In genomic region chr19:44992246-44992645, GRCm38 (mm10) we compare ENCODE assay signal across 15 mouse cellular contexts. TPM values are rescaled to one million over a fixed set of nuclear protein-coding genes. Genes with fewer than 3 reads are reported as not detected.
A peak's percentile ranks its signal among the peaks of the same experiment; 100 is the strongest.
DNase-seq lines count a peak whose midpoint lies in the region; ATAC-seq and TF ChIP-seq lines count a peak whose summit lies in the region.
"Had no signal": no experiment of that assay in that cellular context is flagged by ENCODE, and none has a peak within 500 bp of the region (broad histone marks: within the 10 kb centered on the region; RNA-seq: fewer than 3 reads in every experiment).

No protein-coding gene starts in this region.

- no peak overlapping the region for H3K4me2 ChIP-seq in kidney, embryonic 16.5 days (replicated peaks; ENCODE audit: low read depth, low read length)
- H3K4me2 ChIP-seq in liver, postnatal 0 days (ENCODE audit: low read depth, low read length): no peak overlapping the region
- H3K4me2 ChIP-seq: lung, embryonic 15.5 days had no signal

- TF ChIP-seq EP300 in ES-Bruce4 (IDR thresholded peaks at IDR 0.05; ENCODE audit: insufficient read depth, low read depth, low read length): 0 out of 2 replicates have a peak, but pooled peaks have one; percentile 3
- TF ChIP-seq EP300 in liver, postnatal 0 days (IDR thresholded peaks at IDR 0.05; ENCODE audit: low read depth): no peak

- ATAC-seq in cerebellum, adult (ENCODE audit: insufficient number of reproducible peaks, low FRiP score, low TSS enrichment): no peak
- ATAC-seq in kidney, embryonic 16.5 days (ENCODE audit: low FRiP score, low TSS enrichment): no peak
- no peak for ATAC-seq in liver, postnatal 0 days
- ATAC-seq: forebrain, embryonic 16.5 days; midbrain, embryonic 15.5 days had no signal

- 38% methylated on average over 7 of the region's 7 CpGs for WGBS in kidney, embryonic 16.5 days
- 34% methylated on average over 7 of the region's 7 CpGs for WGBS in liver, postnatal 0 days (ENCODE audit: insufficient replicate concordance)

- TF ChIP-seq POLR2A in ES-Bruce4 (IDR thresholded peaks at IDR 0.05; ENCODE audit: insufficient read depth, low read length): no peak

- no peak overlapping the region for H3K4me3 ChIP-seq in kidney, embryonic 16.5 days (ENCODE audit: low read length)
- H3K4me3 ChIP-seq in ES-Bruce4 (ENCODE audit: low read depth, low read length): no peak overlapping the region
- no peak overlapping the region for H3K4me3 ChIP-seq in liver, postnatal 0 days (ENCODE audit: low read depth, low read length)
- H3K4me3 ChIP-seq: layer of hippocampus, adult 2 months; lung, embryonic 15.5 days; midbrain, embryonic 15.5 days had no signal

- H3K36me3 ChIP-seq in kidney, embryonic 16.5 days (ENCODE audit: insufficient read depth, low read length): no peaks in the 10 kb centered on the region
- no peaks in the 10 kb centered on the region for H3K36me3 ChIP-seq in ES-Bruce4 (ENCODE audit: control insufficient read depth, insufficient read depth, low read length, poor library complexity, severe bottlenecking)
- H3K36me3 ChIP-seq in liver, postnatal 0 days (replicated peaks; ENCODE audit: insufficient read depth, low read length): no peaks in the 10 kb centered on the region
- H3K36me3 ChIP-seq: lung, embryonic 15.5 days had no signal

- no peak overlapping the region for H3K9ac ChIP-seq in kidney, embryonic 16.5 days (replicated peaks; ENCODE audit: low read length)
- H3K9ac ChIP-seq in ES-Bruce4 (ENCODE audit: low read depth, poor library complexity, severe bottlenecking): no peak overlapping the region
- H3K9ac ChIP-seq in liver, postnatal 0 days (replicated peaks): no peak overlapping the region
- H3K9ac ChIP-seq: lung, embryonic 15.5 days; midbrain, embryonic 15.5 days had no signal

- TF ChIP-seq CTCF in ES-Bruce4 (IDR thresholded peaks at IDR 0.05; ENCODE audit: low read depth, low read length): no peak
- no peak for TF ChIP-seq CTCF in liver, postnatal 0 days (IDR thresholded peaks at IDR 0.05; ENCODE audit: low read depth)

- no peak overlapping the region for H3K27ac ChIP-seq in kidney, embryonic 16.5 days (ENCODE audit: low read length)
- H3K27ac ChIP-seq in ES-Bruce4 (ENCODE audit: insufficient read depth, low read length): no peak overlapping the region
- peak overlapping the region; percentile 60 for H3K27ac ChIP-seq in liver, postnatal 0 days (ENCODE audit: low read depth)
- H3K27ac ChIP-seq: lung, embryonic 15.5 days; midbrain, embryonic 15.5 days had no signal

- peaks cover 41% of the 10 kb centered on the region for H3K4me1 ChIP-seq in kidney, embryonic 16.5 days (ENCODE audit: insufficient read depth, low read length)
- H3K4me1 ChIP-seq in ES-Bruce4 (ENCODE audit: control insufficient read depth, insufficient read depth, low read length): peaks cover 11% of the 10 kb centered on the region
- peaks cover 12% of the 10 kb centered on the region for H3K4me1 ChIP-seq in liver, postnatal 0 days (ENCODE audit: insufficient read depth)

- no peaks in the 10 kb centered on the region for H3K27me3 ChIP-seq in kidney, embryonic 16.5 days (ENCODE audit: insufficient read depth, low read length)
- no peaks in the 10 kb centered on the region for H3K27me3 ChIP-seq in ES-Bruce4 (ENCODE audit: control insufficient read depth, insufficient read depth, low read length, poor library complexity, severe bottlenecking)
- peaks cover 9% of the 10 kb centered on the region; the same call in 1 of the 2 replicates for H3K27me3 ChIP-seq in liver, postnatal 0 days (ENCODE audit: insufficient read depth, low read length)
- H3K27me3 ChIP-seq: lung, embryonic 15.5 days; midbrain, embryonic 15.5 days had no signal

- peak; percentile 25 for DNase-seq in cerebellum, adult 9-11 months
- DNase-seq in kidney, adult 11 months: peak; percentile 22
- DNase-seq in liver, postnatal 0 days: peak; percentile 27
- DNase-seq in ovary, postnatal 10 days (ENCODE audit: low spot score): no peak
- no peak for DNase-seq in retina, embryonic 14.5 days (ENCODE audit: low spot score)
- DNase-seq: adrenal gland, adult 2 months; cerebellum, adult 2 months; gastrocnemius, postnatal 14 days had no signal

- H3K9me3 ChIP-seq in kidney, embryonic 16.5 days (ENCODE audit: low read length): no peaks in the 10 kb centered on the region
- no peaks in the 10 kb centered on the region for H3K9me3 ChIP-seq in ES-Bruce4 (replicated peaks; ENCODE audit: control insufficient read depth, insufficient read depth, low read length, poor library complexity, severe bottlenecking)
- H3K9me3 ChIP-seq in liver, postnatal 0 days (ENCODE audit: low read length): no peaks in the 10 kb centered on the region
- H3K9me3 ChIP-seq: lung, embryonic 15.5 days; midbrain, embryonic 15.5 days had no signal

RNA-seq across cellular contexts. Expression of gene Sema4g, which starts 3.3 kb away (rescaled TPM):
- polyA plus RNA-seq in kidney, embryonic 16.5 days (2015; fragmentation: Nextera tagmentation; extraction: Ambion mirVana): 6.5 and 7.0 TPM in 2 replicates
- polyA plus RNA-seq in ES-Bruce4 (2011; ENCODE audit: insufficient read depth, insufficient read length, low read depth, missing spikeins): 15.7 and 24.6 TPM in 2 replicates
- polyA plus RNA-seq in liver, postnatal 0 days (2015; fragmentation: Nextera tagmentation; extraction: Ambion mirVana): 9.3 and 11.3 TPM in 2 replicates

RNA-seq across cellular contexts. Expression of gene Twnk, which starts 13.2 kb away (rescaled TPM):
- polyA plus RNA-seq in kidney, embryonic 16.5 days (2015; fragmentation: Nextera tagmentation; extraction: Ambion mirVana): 28.4 and 31.5 TPM in 2 replicates
- polyA plus RNA-seq in ES-Bruce4 (2011; ENCODE audit: insufficient read depth, insufficient read length, low read depth, missing spikeins): 23.2 and 24.5 TPM in 2 replicates
- 9.9 and 10.6 TPM in 2 replicates for polyA plus RNA-seq in liver, postnatal 0 days (2015; fragmentation: Nextera tagmentation; extraction: Ambion mirVana)

RNA-seq across cellular contexts. Expression of gene Mrpl43, which starts 14.0 kb away (rescaled TPM):
- 69.5 and 72.8 TPM in 2 replicates for polyA plus RNA-seq in kidney, embryonic 16.5 days (2015; fragmentation: Nextera tagmentation; extraction: Ambion mirVana)
- polyA plus RNA-seq in ES-Bruce4 (2011; ENCODE audit: insufficient read depth, insufficient read length, low read depth, missing spikeins): 32.5 and 34.0 TPM in 2 replicates
- 43.6 and 43.8 TPM in 2 replicates for polyA plus RNA-seq in liver, postnatal 0 days (2015; fragmentation: Nextera tagmentation; extraction: Ambion mirVana)

RNA-seq across cellular contexts. Expression of gene Lzts2, which starts 22.0 kb away (rescaled TPM):
- polyA plus RNA-seq in kidney, embryonic 16.5 days (2015; fragmentation: Nextera tagmentation; extraction: Ambion mirVana): 57.5 and 59.2 TPM in 2 replicates
- 39.9 and 48.2 TPM in 2 replicates for polyA plus RNA-seq in ES-Bruce4 (2011; ENCODE audit: insufficient read depth, insufficient read length, low read depth, missing spikeins)
- 5.7 and 7.2 TPM in 2 replicates for polyA plus RNA-seq in liver, postnatal 0 days (2015; fragmentation: Nextera tagmentation; extraction: Ambion mirVana)

RNA-seq across cellular contexts. Expression of gene Pdzd7, which starts 53.3 kb away (rescaled TPM):
- polyA plus RNA-seq in kidney, embryonic 16.5 days (2015; fragmentation: Nextera tagmentation; extraction: Ambion mirVana): 0.82 and 0.89 TPM in 2 replicates
- 0.97 and 1.3 TPM in 2 replicates for polyA plus RNA-seq in ES-Bruce4 (2011; ENCODE audit: insufficient read depth, insufficient read length, low read depth, missing spikeins)
- polyA plus RNA-seq in liver, postnatal 0 days (2015; fragmentation: Nextera tagmentation; extraction: Ambion mirVana): not detected in 2 replicates

Comparison
In these comparisons a context has a peak if more than half of its experiments do, and no peak if none do; other contexts are left out.
1. DNase-seq: peak in cerebellum, adult 9-11 months (single experiment), kidney, adult 11 months (single experiment) and liver, postnatal 0 days (single experiment); none in ovary, postnatal 10 days (single experiment) and retina, embryonic 14.5 days (single experiment).